Mouse (Mus musculus) limb, embryonic 10.5 days (tissue): Measurements from ENCODE around the gene Polr1c. TPM values are rescaled to one million over a fixed set of nuclear protein-coding genes. Genes with fewer than 3 reads are reported as not detected.

Source experiments
- DNase-seq: peaks from one replicate; pipeline ENCODE4 v3.0.0-alpha.2; 2017; ENCODE audit warnings: low spot score
- H3K27ac ChIP-seq: fragments of 300-500 bp; sonication (generic); 2 replicates; pipeline ENCODE4 v1.5.1; 2016; ENCODE audit warnings: mild to moderate bottlenecking
- H3K27me3 ChIP-seq: fragments of 300-500 bp; sonication (generic); 2 replicates; pipeline ENCODE4 v1.6.1; 2016; ENCODE audit warnings: low read depth, mild to moderate bottlenecking; ENCODE audit not compliant: poor library complexity, severe bottlenecking
- H3K36me3 ChIP-seq: fragments of 300-500 bp; sonication (generic); 2 replicates; pipeline ENCODE4 v1.6.1; 2016; ENCODE audit warnings: mild to moderate bottlenecking, moderate library complexity
- H3K4me1 ChIP-seq: fragments of 300-500 bp; sonication (generic); 2 replicates; pipeline ENCODE4 v1.6.1; 2016
- H3K4me3 ChIP-seq: fragments of 300-500 bp; sonication (generic); 2 replicates; pipeline ENCODE4 v1.5.1; 2016; ENCODE audit warnings: mild to moderate bottlenecking, moderate library complexity
- H3K9me3 ChIP-seq: fragments of 300-500 bp; sonication (generic); replicated peaks from 2 replicates; pipeline ENCODE4 v1.6.1; 2016; ENCODE audit warnings: mild to moderate bottlenecking
- WGBS: fragments of 180-500 bp; shearing (Covaris S2); methylation state at CpG from one replicate; pipeline ENCODE4 v1.1.7; 2016; 5-methylcytosine and 5-hydroxymethylcytosine counted together
- polyA plus RNA-seq: library from polyadenylated mRNA; unstranded; fragments of >200 nt; fragmentation: Nextera tagmentation; extraction: Ambion mirVana; gene quantifications from 2 replicates; pipeline ENCODE4 v1.2.1, GENCODE M21; 2016

The Polr1c gene
- polyA plus RNA-seq, 1 experiment from 2014 or later: 132 TPM

- Histone ChIP-seq H3K36me3 (peaks cover 84% of the 10 kb centered on the region), H3K27ac (0 out of 2 replicates have a peak overlapping the region, but pooled peaks have one; percentile 7), H3K27me3 (no peaks in the 10 kb centered on the region), H3K4me1 (peaks cover 40% of the 10 kb centered on the region), H3K4me3 (no peak overlapping the region), H3K9me3 (no peaks in the 10 kb centered on the region)
- 69% methylated on average over 6 of the region's 6 CpGs for WGBS
- DNase-seq: no peak
Measured at GRCm38 (mm10) chr17:46274465-46274864, 26.6 kb upstream of the Polr1c start.

GRCm38 (mm10) chr17:46273803-46274236 lies 26.0 kb upstream of the Polr1c start:
- H3K9me3 ChIP-seq: no peaks in the 10 kb centered on the region
- no peak for DNase-seq
- peaks cover 84% of the 10 kb centered on the region for H3K36me3 ChIP-seq
- no peaks in the 10 kb centered on the region for H3K27me3 ChIP-seq
- H3K4me1 ChIP-seq: peaks cover 40% of the 10 kb centered on the region
- H3K4me3 ChIP-seq: no peak overlapping the region
- 0 out of 2 replicates have a peak overlapping the region, but pooled peaks have one; percentile 7 for H3K27ac ChIP-seq
- WGBS: 65% methylated on average over 1 of the region's 1 CpGs

GRCm38 (mm10) chr17:46272675-46273074 lies 24.8 kb upstream of the Polr1c start:
- WGBS: 95% methylated on average over 5 of the region's 5 CpGs
- no peaks in the 10 kb centered on the region for H3K9me3 ChIP-seq
- H3K27me3 ChIP-seq: no peaks in the 10 kb centered on the region
- no peak overlapping the region for H3K4me3 ChIP-seq
- peaks cover 29% of the 10 kb centered on the region for H3K4me1 ChIP-seq
- H3K36me3 ChIP-seq: peaks cover 85% of the 10 kb centered on the region
- no peak for DNase-seq
- H3K27ac ChIP-seq: no peak overlapping the region

- Histone ChIP-seq H3K36me3 (peaks cover 91% of the 10 kb centered on the region), H3K4me1 (peaks cover 22% of the 10 kb centered on the region), H3K27ac (no peak overlapping the region), H3K9me3 (no peaks in the 10 kb centered on the region), H3K27me3 (no peaks in the 10 kb centered on the region), H3K4me3 (no peak overlapping the region)
- DNase-seq: no peak
- 91% methylated on average over 2 of the region's 2 CpGs for WGBS
Measured at GRCm38 (mm10) chr17:46272058-46272457, 24.2 kb upstream of the Polr1c start.

- WGBS: 90% methylated on average over 19 of the region's 19 CpGs
- Histone ChIP-seq H3K36me3 (peaks cover 96% of the 10 kb centered on the region), H3K27ac (no peak overlapping the region), H3K4me3 (no peak overlapping the region), H3K4me1 (peaks cover 28% of the 10 kb centered on the region), H3K27me3 (no peaks in the 10 kb centered on the region), H3K9me3 (no peaks in the 10 kb centered on the region)
- DNase-seq: no peak
Measured at GRCm38 (mm10) chr17:46269771-46270534, 22.1 kb upstream of the Polr1c start.

GRCm38 (mm10) chr17:46268026-46268720 lies 20.3 kb upstream of the Polr1c start:
- Histone ChIP-seq H3K36me3 (peaks cover 98% of the 10 kb centered on the region), H3K4me3 (no peak overlapping the region), H3K27me3 (no peaks in the 10 kb centered on the region), H3K4me1 (peaks cover 13% of the 10 kb centered on the region), H3K27ac (no peak overlapping the region), H3K9me3 (no peaks in the 10 kb centered on the region)
- WGBS: 77% methylated on average over 10 of the region's 10 CpGs
- no peak for DNase-seq

- H3K36me3 ChIP-seq: peaks cover 98% of the 10 kb centered on the region
- H3K27ac ChIP-seq: no peak overlapping the region
- no peaks in the 10 kb centered on the region for H3K9me3 ChIP-seq
- H3K4me1 ChIP-seq: peaks cover 13% of the 10 kb centered on the region
- no peaks in the 10 kb centered on the region for H3K27me3 ChIP-seq
- no peak overlapping the region for H3K4me3 ChIP-seq
- whole genome bisulfite sequencing: 86% methylated on average over 7 of the region's 7 CpGs
- no peak for DNase-seq
Measured at GRCm38 (mm10) chr17:46267511-46267910, 19.7 kb upstream of the Polr1c start.

GRCm38 (mm10) chr17:46266986-46267385 lies 19.1 kb upstream of the Polr1c start:
- H3K4me1 ChIP-seq: peaks cover 12% of the 10 kb centered on the region
- no peak overlapping the region for H3K4me3 ChIP-seq
- DNase-seq: no peak
- WGBS: 65% methylated on average over 6 of the region's 6 CpGs
- no peaks in the 10 kb centered on the region for H3K27me3 ChIP-seq
- no peak overlapping the region for H3K27ac ChIP-seq
- peaks cover 99% of the 10 kb centered on the region for H3K36me3 ChIP-seq
- no peaks in the 10 kb centered on the region for H3K9me3 ChIP-seq

- Histone ChIP-seq H3K27ac (no peak overlapping the region), H3K4me1 (peaks cover 9% of the 10 kb centered on the region), H3K4me3 (no peak overlapping the region), H3K36me3 (peaks cover 99% of the 10 kb centered on the region), H3K27me3 (no peaks in the 10 kb centered on the region), H3K9me3 (no peaks in the 10 kb centered on the region)
- peak; percentile 85 for DNase-seq
- 26% methylated on average over 14 of the region's 14 CpGs for WGBS
Measured at GRCm38 (mm10) chr17:46265918-46266618, 18.2 kb upstream of the Polr1c start.

GRCm38 (mm10) chr17:46265502-46265901 lies 17.6 kb upstream of the Polr1c start:
- no peak overlapping the region for H3K27ac ChIP-seq

GRCm38 (mm10) chr17:46262201-46262694 lies 14.4 kb upstream of the Polr1c start:
- H3K36me3 ChIP-seq: peaks cover 100% of the 10 kb centered on the region
- H3K4me1 ChIP-seq: peaks cover 9% of the 10 kb centered on the region
- no peak overlapping the region for H3K27ac ChIP-seq
- H3K9me3 ChIP-seq: no peaks in the 10 kb centered on the region
- 92% methylated on average over 5 of the region's 5 CpGs for WGBS
- no peak overlapping the region for H3K4me3 ChIP-seq
- DNase-seq: no peak
- H3K27me3 ChIP-seq: no peaks in the 10 kb centered on the region

More at GRCm38 (mm10) chr17:46265502-46265901, 17.6 kb upstream of the Polr1c start:
- H3K36me3 ChIP-seq: peaks cover 99% of the 10 kb centered on the region
- peaks cover 9% of the 10 kb centered on the region for H3K4me1 ChIP-seq
- H3K27me3 ChIP-seq: no peaks in the 10 kb centered on the region
- no peak for DNase-seq
- no peaks in the 10 kb centered on the region for H3K9me3 ChIP-seq
- WGBS: 83% methylated on average over 12 of the region's 12 CpGs
- H3K4me3 ChIP-seq: no peak overlapping the region

- Histone ChIP-seq H3K27ac (no peak overlapping the region), H3K9me3 (no peaks in the 10 kb centered on the region), H3K4me1 (peaks cover 5% of the 10 kb centered on the region), H3K36me3 (peaks cover 83% of the 10 kb centered on the region), H3K4me3 (no peak overlapping the region), H3K27me3 (peaks cover 25% of the 10 kb centered on the region)
- 91% methylated on average over 17 of the region's 17 CpGs for WGBS
- DNase-seq: no peak
Measured at GRCm38 (mm10) chr17:46259675-46260074, 11.8 kb upstream of the Polr1c start.
